Mouse (Mus musculus): ENCODE measurements at regions not wholly inside any gene's neighbourhood (a gene's known extent, or its start where the extent isn't known, plus 50 kb on each side); places are given as distances from the start of the nearest gene placed in this dataset.

- no peak for DNase-seq (ENCODE audit: low read depth, low spot score)
These were observed 257.9 kb upstream of the Sdr16c6 start for GRCm38 (mm10) chr4:4335216-4335615.

GRCm38 (mm10) chr4:4333472-4334123, 256.3 kb upstream of the Sdr16c6 start:
- no peak for DNase-seq (ENCODE audit: low read depth, low spot score)

- DNase-seq (ENCODE audit: low read depth, low spot score): no peak
These were observed 253.8 kb upstream of the Sdr16c6 start for GRCm38 (mm10) chr4:4331105-4331504.

- no peak for DNase-seq (ENCODE audit: low read depth, low spot score)
These were observed 238.5 kb upstream of the Sdr16c6 start for GRCm38 (mm10) chr4:4315651-4316411.

GRCm38 (mm10) chr4:4311496-4311895, 234.2 kb upstream of the Sdr16c6 start:
- DNase-seq (ENCODE audit: low read depth, low spot score): no peak

- no peak for DNase-seq (ENCODE audit: low read depth, low spot score)
These were observed 229.6 kb upstream of the Sdr16c6 start for GRCm38 (mm10) chr4:4306922-4307321.

GRCm38 (mm10) chr4:4305740-4306249, 228.5 kb upstream of the Sdr16c6 start:
- no peak for DNase-seq (ENCODE audit: low read depth, low spot score)

GRCm38 (mm10) chr4:4304666-4305065, 227.3 kb upstream of the Sdr16c6 start:
- no peak for DNase-seq (ENCODE audit: low read depth, low spot score)

- no peak for DNase-seq (ENCODE audit: low read depth, low spot score)
These were observed 223.0 kb upstream of the Sdr16c6 start for GRCm38 (mm10) chr4:4300189-4300879.

GRCm38 (mm10) chr4:4299631-4300030, 222.3 kb upstream of the Sdr16c6 start:
- peak; percentile 62 for DNase-seq (ENCODE audit: low read depth, low spot score)

GRCm38 (mm10) chr4:4249601-4250000, 172.3 kb upstream of the Sdr16c6 start:
- DNase-seq (ENCODE audit: low read depth, low spot score): peak; percentile 53

GRCm38 (mm10) chr4:4247669-4248068, 170.3 kb upstream of the Sdr16c6 start:
- no peak for DNase-seq (ENCODE audit: low read depth, low spot score)

GRCm38 (mm10) chr4:4242306-4242980, 165.1 kb upstream of the Sdr16c6 start:
- DNase-seq (ENCODE audit: low read depth, low spot score): peak; percentile 92

- DNase-seq (ENCODE audit: low read depth, low spot score): peak; percentile 64
These were observed 148.9 kb upstream of the Sdr16c6 start for GRCm38 (mm10) chr4:4226209-4226608.

GRCm38 (mm10) chr4:4219701-4220100, 142.4 kb upstream of the Sdr16c6 start:
- DNase-seq (ENCODE audit: low read depth, low spot score): no peak

- DNase-seq (ENCODE audit: low read depth, low spot score): no peak
These were observed 134.6 kb upstream of the Sdr16c6 start for GRCm38 (mm10) chr4:4211892-4212291.

GRCm38 (mm10) chr4:4205158-4205557, 127.8 kb upstream of the Sdr16c6 start:
- no peak for DNase-seq (ENCODE audit: low read depth, low spot score)

GRCm38 (mm10) chr4:4199309-4199708, 122.0 kb upstream of the Sdr16c6 start:
- DNase-seq (ENCODE audit: low read depth, low spot score): no peak

GRCm38 (mm10) chr4:4195834-4196233, 118.5 kb upstream of the Sdr16c6 start:
- DNase-seq (ENCODE audit: low read depth, low spot score): no peak

- DNase-seq (ENCODE audit: low read depth, low spot score): no peak
These were observed 117.9 kb upstream of the Sdr16c6 start for GRCm38 (mm10) chr4:4195250-4195649.
